Mouse (Mus musculus): ENCODE data around the gene Sh3bgrl2. TPM values are rescaled to one million over a fixed set of nuclear protein-coding genes. Genes with fewer than 3 reads are reported as not detected.
A peak's percentile ranks its signal among the peaks of the same experiment; 100 is the strongest.
"Not testable (repeated sequence)": the region's sequence is repeated elsewhere in the genome, so short reads cannot be mapped to it uniquely, and the experiment has no call there.

Sh3bgrl2 gene
- 10 to 100 TPM; 27.4 to 27.6 TPM for total RNA-seq (2021)
- long read RNA-seq, experiment 1, full-length matches to known transcripts: 17 of 20 reads
- long read RNA-seq, experiment 1, partial matches to known transcripts: 0 of 20 reads
- long read RNA-seq, experiment 1, other reads (novel, unspliced or antisense): 3 of 20 reads
- long read RNA-seq, experiment 2, full-length matches to known transcripts: 13 of 21 reads
- long read RNA-seq, experiment 2, partial matches to known transcripts: 1 of 21 reads
- long read RNA-seq, experiment 2, other reads (novel, unspliced or antisense): 7 of 21 reads

DNA sequence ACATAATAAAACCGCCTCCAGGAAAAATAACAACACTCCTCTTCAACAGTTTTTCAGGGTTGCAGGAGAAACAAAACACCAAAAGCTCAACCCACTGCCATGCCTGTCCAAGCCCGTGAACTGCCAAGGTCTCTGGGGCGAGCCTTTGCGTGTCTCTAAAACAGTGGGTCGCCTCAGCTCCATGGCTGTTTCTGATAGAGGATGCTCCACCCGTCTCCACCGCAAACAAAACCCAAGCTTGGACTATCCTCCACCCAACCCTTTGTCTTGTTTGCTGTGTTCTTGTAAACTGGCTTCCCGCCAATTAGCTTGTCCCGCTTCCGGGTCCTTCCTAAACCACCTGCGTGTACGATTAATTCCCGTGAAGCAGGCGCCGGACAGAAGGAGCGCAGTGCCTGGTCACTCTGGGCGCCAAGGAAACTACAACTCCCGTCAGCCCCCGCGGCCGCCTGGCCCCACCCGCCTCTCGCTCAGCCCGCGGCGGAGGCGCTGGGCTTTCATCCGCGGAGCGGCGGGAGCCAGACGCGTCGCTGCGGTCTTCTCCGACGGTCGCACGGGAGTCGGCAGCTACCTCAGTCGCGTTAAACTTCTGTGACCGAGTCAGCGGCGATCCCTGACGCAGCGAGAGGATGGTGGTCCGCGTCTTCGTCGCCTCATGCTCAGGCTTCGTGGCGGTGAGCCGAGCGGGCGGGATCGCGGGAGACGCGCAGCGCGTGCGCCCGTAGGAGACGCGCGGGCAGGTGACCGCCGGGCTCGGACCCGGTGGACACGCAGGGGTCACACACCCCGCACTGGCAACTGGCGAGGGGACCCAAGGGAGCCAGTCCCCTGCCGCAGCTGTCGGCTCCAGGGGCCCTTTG is at the start of gene Sh3bgrl2:
Gene Sh3bgrl2 (plus strand): TSS at position 498 of the 860 bp plus-strand sequence.
- intact Hi-C loops (cut with DNase I): no loop called here

DNA sequence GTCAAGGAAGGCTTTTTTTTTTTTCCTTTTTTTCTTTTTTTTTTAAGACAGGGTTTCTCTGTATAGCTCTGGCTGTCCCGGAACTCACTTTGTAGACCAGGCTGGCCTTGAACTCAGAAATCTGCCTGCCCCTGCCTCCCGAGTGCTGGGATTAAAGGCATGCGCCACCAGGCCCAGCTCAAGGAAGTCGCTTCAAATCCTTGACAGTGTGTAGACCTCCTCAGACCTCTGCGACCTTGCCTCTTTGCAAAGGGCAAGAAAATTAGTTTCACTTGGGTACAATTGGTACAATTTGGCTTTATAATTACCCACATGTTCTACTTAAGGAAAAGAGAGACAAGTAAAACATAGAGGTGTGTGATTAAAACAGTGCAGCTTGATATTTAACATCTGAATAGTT is 29.0 kb upstream of the Sh3bgrl2 start:
- intact Hi-C loops (cut with DNase I); DNase-seq (ENCODE audit: low spot score in 2 of 2): not testable (repeated sequence)

More for the DNA sequence above, at the start of gene Sh3bgrl2:
- peak; percentile 60 to 83 for DNase-seq (ENCODE audit: low spot score in 2 of 2)

DNA sequence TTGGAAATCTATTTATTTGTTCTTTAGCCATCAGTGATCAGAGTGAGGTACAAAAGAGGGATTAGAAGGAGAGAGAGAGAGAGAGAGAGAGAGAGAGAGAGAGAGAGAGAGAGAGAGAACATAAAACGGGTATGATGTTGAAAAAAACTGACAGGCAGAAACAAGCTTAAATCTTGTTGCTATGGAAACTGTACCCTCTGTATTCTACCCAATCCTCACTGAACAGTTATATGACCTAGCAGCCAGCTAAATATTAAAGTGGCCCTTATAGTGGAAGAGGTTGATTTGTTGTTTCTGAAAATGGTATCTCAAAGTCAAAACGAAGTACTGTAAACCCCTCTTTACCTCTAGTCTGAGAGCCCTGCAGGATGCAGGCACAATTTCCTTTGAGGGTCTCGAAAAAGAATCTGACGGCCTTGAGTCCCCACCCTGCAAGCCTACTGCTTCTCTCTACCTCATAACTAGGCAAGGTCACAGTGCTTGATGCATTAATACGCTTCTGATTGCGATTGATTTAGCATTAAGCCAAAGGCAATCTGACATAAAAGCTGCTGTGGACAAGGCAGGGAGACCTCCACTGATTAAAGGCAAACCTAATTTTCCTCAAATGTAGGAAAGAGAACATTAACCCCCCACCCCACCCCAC is 28.5 kb upstream of the Sh3bgrl2 start:
- intact Hi-C loops (cut with DNase I): no loop called here
- no peak for DNase-seq (ENCODE audit: low spot score in 2 of 2)

DNA sequence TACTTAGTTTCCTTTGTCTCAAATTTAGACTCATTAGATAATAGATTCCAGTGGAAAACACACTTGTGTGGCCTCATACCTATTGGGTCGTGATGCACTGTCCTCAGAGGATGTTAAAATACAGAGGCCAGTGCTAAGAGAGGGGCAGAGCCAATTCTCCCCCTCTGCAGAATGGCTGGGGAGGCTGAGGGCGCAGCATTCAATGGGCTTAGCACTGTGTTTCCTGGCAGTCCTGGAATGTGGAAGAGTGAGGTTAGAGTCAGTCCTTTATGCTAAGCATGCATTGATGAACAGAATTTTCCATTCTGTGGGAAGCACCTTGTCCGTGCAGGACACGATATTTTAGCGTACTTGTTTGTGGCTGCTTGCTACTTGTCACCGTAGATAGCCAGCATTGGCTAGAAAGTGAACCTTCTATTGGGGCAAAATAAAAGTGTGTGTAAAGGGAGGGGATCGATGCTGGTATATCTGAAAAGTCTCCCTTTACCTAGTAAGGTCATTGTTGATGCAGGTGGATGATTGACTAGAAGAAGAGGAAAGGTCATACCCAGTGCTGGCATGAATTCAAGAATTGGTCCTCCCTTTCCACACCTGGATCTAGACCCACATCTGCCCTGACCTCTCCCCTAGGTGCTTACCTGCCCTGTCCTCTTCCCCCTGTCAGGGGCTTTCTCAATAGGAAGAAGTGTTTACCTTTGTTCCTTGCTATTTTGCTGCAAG is 20.6 kb upstream of the Sh3bgrl2 start:
- no peak for DNase-seq (ENCODE audit: low spot score in 2 of 2)
- intact Hi-C loops (cut with DNase I): no loop called here

DNA sequence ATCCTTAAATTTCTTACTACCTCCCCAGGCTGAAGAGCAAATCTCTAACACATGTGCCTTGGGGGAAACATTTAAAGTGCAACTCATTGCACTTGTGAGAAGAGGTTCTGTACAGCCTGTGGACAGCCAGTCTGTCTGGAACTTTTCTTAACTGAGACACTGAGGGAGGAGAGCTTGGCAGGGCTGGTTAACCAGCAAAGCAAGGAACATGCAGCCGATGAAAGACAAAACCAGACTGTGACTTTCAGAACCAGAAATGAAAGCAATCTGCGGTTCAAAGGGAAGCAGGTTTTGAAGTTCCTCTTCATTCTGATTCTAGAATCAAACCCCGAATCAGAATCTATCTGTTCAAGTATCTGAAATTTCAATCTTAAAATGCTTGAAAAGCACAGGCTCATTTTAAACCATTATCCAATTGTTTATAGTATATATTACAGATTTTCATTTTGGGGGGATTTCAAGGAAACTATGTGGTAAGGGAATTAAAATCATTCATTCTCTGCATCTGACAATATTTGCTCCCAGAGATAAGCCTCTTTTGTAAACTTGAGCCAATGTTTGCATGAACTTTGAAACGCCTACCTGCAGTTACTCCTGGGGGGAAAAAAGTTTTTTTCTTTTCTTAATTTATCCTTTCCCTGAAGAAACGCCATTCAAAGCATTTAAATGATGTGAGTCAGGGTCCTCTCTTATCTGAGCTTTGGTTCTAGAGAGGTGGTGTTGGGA is 14.9 kb upstream of the Sh3bgrl2 start:
- intact Hi-C loops (cut with DNase I): no loop called here
- no peak for DNase-seq (ENCODE audit: low spot score in 2 of 2)

DNA sequence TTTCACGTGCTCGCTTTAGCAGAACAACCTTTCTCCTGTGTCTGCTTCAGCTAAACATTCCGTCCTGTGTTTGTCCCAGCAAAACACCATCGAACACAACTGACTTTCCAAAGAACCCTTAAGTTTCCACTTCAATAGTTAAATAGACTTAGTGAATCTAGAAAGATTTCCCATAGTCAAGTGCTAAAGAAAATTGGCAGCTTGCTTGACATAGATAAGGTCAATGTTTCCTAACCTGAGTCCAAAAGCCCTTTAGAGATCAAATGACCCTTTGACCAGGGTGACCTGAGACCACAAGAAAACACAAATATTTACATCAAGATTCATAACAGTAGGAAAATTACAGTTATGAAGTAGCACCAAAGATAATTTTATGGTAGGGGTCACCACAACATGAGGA is 11.2 kb upstream of the Sh3bgrl2 start:
- intact Hi-C loops (cut with DNase I): no loop called here
- DNase-seq (ENCODE audit: low spot score in 2 of 2): no peak

DNA sequence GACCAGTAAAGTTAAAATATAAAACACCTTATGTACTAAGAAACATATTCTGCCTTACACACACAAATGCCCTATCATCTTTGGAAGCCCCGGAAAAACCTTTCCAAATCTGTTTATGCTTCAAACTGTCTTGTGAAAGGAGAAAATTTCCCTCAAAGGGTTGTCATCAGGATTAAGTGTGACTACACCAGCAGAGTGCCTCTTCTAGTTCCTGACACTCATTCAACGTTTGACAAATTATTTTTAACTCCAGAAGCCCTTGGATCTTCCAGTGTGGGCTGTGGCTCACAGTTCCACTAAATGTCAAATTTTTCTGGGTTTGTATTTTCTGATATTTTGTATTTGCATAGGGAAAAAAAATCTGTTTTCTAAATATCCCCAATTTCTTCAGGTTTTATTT is 10.6 kb upstream of the Sh3bgrl2 start:
- intact Hi-C loops (cut with DNase I): no loop called here
- no peak for DNase-seq (ENCODE audit: low spot score in 2 of 2)

DNA sequence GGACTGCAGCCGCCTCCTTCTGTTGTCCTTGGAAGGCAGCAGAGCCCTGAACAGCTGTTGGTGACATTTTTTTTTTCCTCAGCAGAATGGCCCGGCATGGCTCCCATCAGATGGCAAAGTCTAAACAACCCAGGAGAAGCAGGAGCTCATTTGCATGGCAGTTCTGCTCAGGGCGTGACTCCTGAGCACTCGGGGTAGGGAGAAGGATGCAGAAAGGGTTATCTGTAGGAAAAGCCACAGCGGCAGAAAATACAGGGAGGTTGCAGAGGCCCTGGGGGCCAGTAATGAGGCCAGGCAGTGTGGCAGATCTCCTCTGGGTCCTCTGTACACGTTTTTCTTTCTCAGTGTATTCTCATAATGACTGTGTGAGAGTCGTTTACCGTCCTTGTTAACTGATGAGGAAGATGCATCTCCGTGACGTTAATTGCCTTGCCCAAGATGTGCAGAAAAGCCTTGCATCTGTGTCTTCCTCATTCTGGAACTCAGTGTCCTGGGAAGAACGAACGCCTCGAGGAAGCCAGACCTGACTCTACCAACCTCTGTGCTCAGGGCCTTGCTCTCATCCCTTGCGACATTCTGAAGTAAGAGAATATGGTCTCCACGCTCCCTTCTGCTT is 10.1 kb upstream of the Sh3bgrl2 start:
- intact Hi-C loops (cut with DNase I): no loop called here

DNA sequence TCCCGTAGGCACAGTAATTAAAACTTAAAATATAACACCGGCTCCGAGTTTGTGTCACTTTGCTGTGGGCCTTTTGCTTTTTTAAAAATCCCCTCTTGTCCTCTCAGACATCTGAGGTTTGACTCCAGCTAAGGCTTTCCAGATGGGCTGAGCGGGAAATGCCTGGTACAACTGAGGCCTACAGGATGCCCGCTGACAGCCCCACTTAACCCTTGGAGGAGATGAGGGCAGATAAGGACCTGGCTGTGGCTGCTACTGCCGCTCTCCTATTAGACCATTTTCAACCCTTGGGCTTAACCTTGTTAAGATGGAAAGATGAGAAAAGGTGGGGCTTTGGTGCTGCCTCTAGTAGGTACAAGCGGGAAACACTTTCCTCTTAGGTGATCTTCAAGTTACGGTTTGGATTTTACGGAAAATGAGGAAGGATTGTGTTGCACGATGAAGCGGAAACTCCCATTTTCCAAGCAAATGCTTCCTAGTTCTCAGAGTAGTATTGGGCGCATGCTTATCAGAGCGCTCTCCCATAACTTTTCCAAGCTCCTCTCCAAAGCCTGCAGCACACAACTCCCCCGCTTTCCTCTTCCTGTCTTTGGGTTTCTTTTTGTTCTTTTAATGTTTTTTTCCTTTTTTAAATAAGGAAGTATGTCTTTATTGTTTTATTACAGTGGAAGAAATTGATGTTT is 8.2 kb upstream of the Sh3bgrl2 start:
- no peak for DNase-seq (ENCODE audit: low spot score in 2 of 2)
- intact Hi-C loops (cut with DNase I): no loop called here

More for the DNA sequence above, 10.1 kb upstream of the Sh3bgrl2 start:
- no peak for DNase-seq (ENCODE audit: low spot score in 2 of 2)

DNA sequence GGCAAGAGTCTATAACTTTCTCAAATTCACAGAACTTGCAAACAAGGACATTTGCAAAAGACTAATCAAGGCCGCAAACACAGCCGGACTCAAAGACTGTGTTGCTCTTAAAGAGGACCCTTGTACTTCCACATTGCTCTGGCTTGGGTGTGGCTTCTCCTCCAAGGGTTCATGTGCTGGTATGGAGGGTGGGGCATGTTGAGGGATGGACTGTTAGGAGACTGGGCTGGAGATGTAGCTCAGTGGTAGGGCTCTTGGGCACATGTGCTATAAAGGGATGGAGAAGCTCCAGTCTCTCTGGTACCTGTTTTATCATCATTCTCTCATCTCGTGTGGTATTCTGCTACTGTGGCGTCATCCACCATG is 7.7 kb upstream of the Sh3bgrl2 start:
- intact Hi-C loops (cut with DNase I): no loop called here
- DNase-seq (ENCODE audit: low spot score in 2 of 2): no peak

DNA sequence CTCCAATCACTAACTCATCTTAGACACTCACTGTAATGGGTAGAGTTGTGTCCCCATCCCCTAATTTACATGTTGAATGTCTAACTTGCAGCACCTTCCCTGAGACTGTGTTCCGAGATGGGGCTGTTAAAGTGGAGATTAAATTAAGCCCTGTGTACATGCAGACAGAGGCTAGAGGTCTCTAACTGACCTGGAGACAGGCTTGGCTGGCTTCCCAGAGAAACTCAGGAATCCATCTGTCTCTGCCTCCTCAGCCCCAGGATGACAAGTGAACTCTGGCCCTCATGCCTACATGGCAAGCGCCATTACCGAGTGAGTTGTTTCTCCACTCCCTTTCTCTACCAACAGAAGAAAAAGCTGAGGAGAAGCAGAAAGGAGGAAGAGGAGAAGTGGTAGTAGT is 7.2 kb upstream of the Sh3bgrl2 start:
- intact Hi-C loops (cut with DNase I): no loop called here
- no peak for DNase-seq (ENCODE audit: low spot score in 2 of 2)

DNA sequence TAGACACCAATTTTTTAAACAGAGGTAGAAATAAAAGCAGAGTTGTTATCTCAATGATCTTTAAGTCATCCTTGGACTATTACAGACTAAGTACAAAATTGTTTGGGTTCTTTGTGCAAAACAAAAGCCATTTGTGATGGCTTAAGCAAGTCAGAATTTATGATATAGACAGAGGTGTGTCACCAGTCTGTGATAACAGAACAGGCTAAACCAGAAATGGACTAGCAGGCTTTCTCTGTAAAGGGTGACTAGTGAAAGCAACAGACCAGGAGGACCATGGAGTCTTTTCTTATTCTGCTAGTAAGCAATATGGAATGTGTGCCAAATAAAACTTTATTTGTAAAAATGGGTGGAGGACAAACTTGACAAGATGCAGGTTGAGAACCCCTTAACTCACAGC is 2.9 kb upstream of the Sh3bgrl2 start:
- no peak for DNase-seq (ENCODE audit: low spot score in 2 of 2)
- intact Hi-C loops (cut with DNase I): no loop called here

DNA sequence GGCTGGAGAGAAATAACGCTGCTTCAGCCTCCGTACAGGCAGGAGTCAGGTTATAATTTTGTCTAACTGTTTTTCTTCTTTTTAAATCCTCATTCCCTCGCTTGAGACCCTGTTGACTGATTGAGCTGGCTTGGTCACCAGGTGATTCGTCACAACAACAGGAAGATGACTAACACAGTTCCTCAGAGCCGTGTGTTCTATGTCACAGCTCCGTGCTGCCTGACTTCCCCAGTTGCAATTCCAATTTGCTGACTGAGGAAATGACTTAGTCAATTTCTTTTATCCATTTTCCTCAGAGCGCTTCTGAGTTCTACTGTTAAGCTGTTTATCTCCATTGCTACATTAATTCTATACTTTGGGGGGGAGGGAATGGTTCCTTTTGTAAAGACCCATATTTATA is 1.8 kb upstream of the Sh3bgrl2 start:
- no peak for DNase-seq (ENCODE audit: low spot score in 2 of 2)
- intact Hi-C loops (cut with DNase I): no loop called here

DNA sequence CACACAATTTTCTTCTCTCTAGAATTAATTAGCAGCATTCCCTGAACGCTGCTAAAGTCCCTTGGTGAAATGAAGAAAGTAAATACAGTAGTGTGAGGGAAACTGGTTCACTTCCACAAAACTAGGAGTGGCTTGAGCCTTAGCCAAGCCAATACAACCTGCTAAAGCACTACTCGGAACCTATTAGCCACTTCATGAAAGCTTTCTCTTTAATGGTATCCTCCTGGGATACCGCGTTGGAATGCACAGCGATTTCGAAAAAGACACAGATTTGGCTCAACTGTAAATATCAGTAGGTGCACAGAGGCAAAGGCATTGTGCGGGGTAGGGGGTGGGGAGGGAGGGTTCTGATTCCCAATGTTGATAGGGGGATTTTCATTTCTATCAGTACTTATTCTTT is 898 bp upstream of the Sh3bgrl2 start:
- DNase-seq (ENCODE audit: low spot score in 2 of 2): no peak
- intact Hi-C loops (cut with DNase I): no loop called here

DNA sequence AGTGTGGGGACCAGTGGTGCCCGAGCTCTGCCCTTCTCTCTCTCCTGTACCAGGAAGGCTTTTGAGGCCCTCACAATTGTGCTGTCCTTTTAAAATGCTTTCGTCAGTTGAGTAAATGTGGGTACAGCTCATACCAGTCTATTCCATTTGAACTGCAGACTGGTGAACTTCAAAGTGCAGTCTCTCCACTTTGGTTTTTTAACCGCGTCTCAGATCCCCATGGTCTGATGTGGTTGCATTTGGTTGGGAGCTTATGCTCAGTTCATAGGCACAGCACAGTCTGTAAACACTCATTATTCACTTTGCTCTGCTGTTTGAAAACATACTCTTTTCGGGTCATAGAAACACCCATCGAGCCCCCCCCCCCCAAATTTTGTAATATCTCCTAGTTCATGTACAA is 1.7 kb downstream of the Sh3bgrl2 start:
- DNase-seq (ENCODE audit: low spot score in 2 of 2): no peak

DNA sequence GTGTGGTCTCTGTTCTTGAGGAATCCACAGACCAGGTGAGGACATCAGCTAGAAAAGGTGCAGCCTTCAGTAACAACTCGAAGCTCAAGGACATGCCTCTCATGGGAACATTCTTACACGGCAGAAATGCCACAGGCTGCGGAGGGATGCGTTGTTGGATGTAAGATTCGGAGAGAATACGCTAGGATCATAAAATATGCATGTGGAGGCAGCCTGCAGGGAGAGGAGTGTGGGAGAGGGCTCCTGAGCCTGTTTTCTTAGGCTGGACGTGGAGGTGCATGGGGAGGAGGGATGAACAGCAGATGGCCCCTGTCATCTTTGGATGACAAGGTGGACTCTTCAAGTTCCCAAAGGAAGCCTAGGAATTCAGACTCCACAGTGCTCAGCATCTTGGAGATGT is 3.0 kb downstream of the Sh3bgrl2 start:
- DNase-seq (ENCODE audit: low spot score in 2 of 2): no peak
- intact Hi-C loops (cut with DNase I): no loop called here

More for the DNA sequence above, 1.7 kb downstream of the Sh3bgrl2 start:
- intact Hi-C loops (cut with DNase I): no loop called here

DNA sequence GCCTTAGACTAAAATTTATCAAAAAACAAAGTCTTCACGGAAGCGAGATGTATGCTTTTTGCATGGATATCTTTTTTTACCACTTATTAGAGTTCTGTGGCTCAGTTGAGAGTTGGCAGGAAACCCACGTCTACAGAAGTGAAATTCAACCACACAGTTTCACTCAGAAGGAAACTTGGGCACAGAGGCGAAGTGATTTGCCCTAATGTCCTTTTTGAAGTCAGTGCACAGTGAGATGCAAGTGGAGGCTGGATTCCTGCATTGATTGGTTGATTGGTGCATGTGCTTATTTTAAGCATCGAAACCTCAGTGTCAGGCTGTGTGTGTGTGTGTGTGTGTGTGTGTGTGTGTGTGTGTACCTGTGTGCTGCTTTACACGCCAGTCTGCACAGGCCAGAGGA is 3.5 kb downstream of the Sh3bgrl2 start:
- no peak for DNase-seq (ENCODE audit: low spot score in 2 of 2)
- intact Hi-C loops (cut with DNase I): no loop called here

DNA sequence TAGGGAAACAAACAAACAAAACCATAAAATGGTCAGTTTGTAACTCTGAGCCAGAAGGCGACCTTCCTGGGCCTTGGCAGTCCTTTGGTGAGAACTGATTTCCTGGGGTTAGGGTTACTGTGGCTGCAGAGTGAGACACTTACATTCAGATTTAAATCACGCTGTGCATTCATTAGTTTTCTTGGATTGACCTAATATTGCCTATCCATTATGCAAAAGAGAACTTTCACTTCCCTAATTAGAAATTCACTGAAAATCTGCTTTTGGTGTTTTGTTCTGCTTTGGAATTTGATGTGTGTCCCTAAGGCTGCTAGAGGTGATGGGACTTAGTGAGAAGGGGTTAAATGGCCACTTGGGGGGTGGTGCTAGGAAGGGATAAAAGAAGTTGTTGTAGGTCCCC is 7.5 kb downstream of the Sh3bgrl2 start:
- intact Hi-C loops (cut with DNase I): no loop called here

More for the DNA sequence above, 7.5 kb downstream of the Sh3bgrl2 start:
- no peak for DNase-seq (ENCODE audit: low spot score in 2 of 2)

Measured in left cerebral cortex, postnatal 14 days (tissue).